Mouse (Mus musculus): Measurements from ENCODE around the gene Dalrd3. TPM values are rescaled to one million over a fixed set of nuclear protein-coding genes. Genes with fewer than 3 reads are reported as not detected.

Gene Dalrd3
- polyA plus RNA-seq, 1 experiment from 2014 or later: 66.8 TPM

GRCm38 (mm10) chr9:108563671-108564070 is 6.0 kb upstream of the Dalrd3 start:
- Histone ChIP-seq H3K4me3 (no peak overlapping the region), H3K27me3 (no peaks in the 10 kb centered on the region), H3K4me1 (replicated peaks) (peaks cover 35% of the 10 kb centered on the region), H3K36me3 (peaks cover 49% of the 10 kb centered on the region), H3K4me2 (no peak overlapping the region), H3K9me3 (replicated peaks) (no peaks in the 10 kb centered on the region), H3K27ac (no peak overlapping the region), H3K9ac (no peak overlapping the region)
- no peak for ATAC-seq (replicated peaks; ENCODE audit: insufficient number of reproducible peaks, insufficient read depth, low FRiP score, low read depth)
- WGBS: 87% methylated on average over 8 of the region's 8 CpGs

- H3K4me3 ChIP-seq: no peak overlapping the region
- peaks cover 40% of the 10 kb centered on the region for H3K4me1 ChIP-seq (replicated peaks)
- H3K27ac ChIP-seq: no peak overlapping the region
- H3K9ac ChIP-seq: no peak overlapping the region
- peaks cover 44% of the 10 kb centered on the region for H3K36me3 ChIP-seq
- 75% methylated on average over 7 of the region's 7 CpGs for WGBS
- H3K9me3 ChIP-seq (replicated peaks): no peaks in the 10 kb centered on the region
- H3K27me3 ChIP-seq: no peaks in the 10 kb centered on the region
- ATAC-seq (replicated peaks; ENCODE audit: insufficient number of reproducible peaks, insufficient read depth, low FRiP score, low read depth): no peak
- H3K4me2 ChIP-seq: no peak overlapping the region
Measured at GRCm38 (mm10) chr9:108564131-108564530, 5.6 kb upstream of the Dalrd3 start.

- Histone ChIP-seq H3K9me3 (replicated peaks) (no peaks in the 10 kb centered on the region), H3K27me3 (no peaks in the 10 kb centered on the region), H3K27ac (peak overlapping the region; percentile 98), H3K9ac (peak overlapping the region; percentile 86), H3K4me2 (peak overlapping the region; percentile 99), H3K36me3 (peaks cover 43% of the 10 kb centered on the region), H3K4me1 (replicated peaks) (peaks cover 47% of the 10 kb centered on the region), H3K4me3 (peak overlapping the region; percentile 85)
- ATAC-seq (replicated peaks; ENCODE audit: insufficient number of reproducible peaks, insufficient read depth, low FRiP score, low read depth): no peak
- WGBS: 11% methylated on average over 35 of the region's 35 CpGs
Measured at GRCm38 (mm10) chr9:108565881-108566814, 3.5 kb upstream of the Dalrd3 start.

- Histone ChIP-seq H3K27me3 (no peaks in the 10 kb centered on the region), H3K27ac (peak within 1 kb of the TSS; percentile 98), H3K9ac (peak within 1 kb of the TSS; percentile 86), H3K4me2 (peak within 1 kb of the TSS; percentile 99), H3K4me1 (replicated peaks) (peaks cover 39% of the 10 kb centered on the region), H3K9me3 (replicated peaks) (no peaks in the 10 kb centered on the region), H3K36me3 (peaks cover 47% of the 10 kb centered on the region), H3K4me3 (peak within 1 kb of the TSS; percentile 85)
- under 1% methylated on average over 73 of the region's 73 CpGs for WGBS
- peak; percentile 84 for ATAC-seq (replicated peaks; ENCODE audit: insufficient number of reproducible peaks, insufficient read depth, low FRiP score, low read depth)
Measured at GRCm38 (mm10) chr9:108566815-108567776, 2.6 kb upstream of the Dalrd3 start, which contains the start of gene Ndufaf3. Gene Ndufaf3 (minus strand): TSS chr9:108567434.

- peak overlapping the region; percentile 98 for H3K27ac ChIP-seq
- H3K36me3 ChIP-seq: peaks cover 50% of the 10 kb centered on the region
- peak overlapping the region; percentile 85 for H3K4me3 ChIP-seq
- peaks cover 39% of the 10 kb centered on the region for H3K4me1 ChIP-seq (replicated peaks)
- H3K4me2 ChIP-seq: peak overlapping the region; percentile 99
- WGBS: 11% methylated on average over 18 of the region's 18 CpGs
- H3K9ac ChIP-seq: peak overlapping the region; percentile 86
- no peak for ATAC-seq (replicated peaks; ENCODE audit: insufficient number of reproducible peaks, insufficient read depth, low FRiP score, low read depth)
- H3K27me3 ChIP-seq: no peaks in the 10 kb centered on the region
- H3K9me3 ChIP-seq (replicated peaks): no peaks in the 10 kb centered on the region
Measured at GRCm38 (mm10) chr9:108567931-108568419, 1.7 kb upstream of the Dalrd3 start.

- no peak for ATAC-seq (replicated peaks; ENCODE audit: insufficient number of reproducible peaks, insufficient read depth, low FRiP score, low read depth)
- Histone ChIP-seq H3K9ac (peak overlapping the region; percentile 86; the same call in 1 of the 2 replicates), H3K27me3 (no peaks in the 10 kb centered on the region), H3K9me3 (replicated peaks) (no peaks in the 10 kb centered on the region), H3K4me1 (replicated peaks) (peaks cover 41% of the 10 kb centered on the region), H3K27ac (peak overlapping the region; percentile 98), H3K4me2 (peak overlapping the region; percentile 99), H3K36me3 (peaks cover 52% of the 10 kb centered on the region), H3K4me3 (peak overlapping the region; percentile 85)
- 66% methylated on average over 17 of the region's 17 CpGs for WGBS
Measured at GRCm38 (mm10) chr9:108568511-108568921, 1.2 kb upstream of the Dalrd3 start.

GRCm38 (mm10) chr9:108570207-108570896 is 666 bp downstream of the Dalrd3 start:
- ATAC-seq (replicated peaks; ENCODE audit: insufficient number of reproducible peaks, insufficient read depth, low FRiP score, low read depth): 0 out of 2 replicates have a peak, but pooled peaks have one; percentile 1
- WGBS: 1% methylated on average over 40 of the region's 40 CpGs
- Histone ChIP-seq H3K4me3 (peak overlapping the region; percentile 69), H3K27me3 (no peaks in the 10 kb centered on the region), H3K36me3 (peaks cover 38% of the 10 kb centered on the region), H3K9me3 (replicated peaks) (no peaks in the 10 kb centered on the region), H3K4me2 (peak overlapping the region; percentile 96), H3K4me1 (replicated peaks) (peaks cover 58% of the 10 kb centered on the region), H3K9ac (peak overlapping the region; percentile 68), H3K27ac (peak overlapping the region; percentile 67)

- 90% methylated on average over 16 of the region's 16 CpGs for WGBS
- ATAC-seq (replicated peaks; ENCODE audit: insufficient number of reproducible peaks, insufficient read depth, low FRiP score, low read depth): no peak
- peaks cover 37% of the 10 kb centered on the region for H3K36me3 ChIP-seq
Measured at GRCm38 (mm10) chr9:108571401-108571973, 1.8 kb downstream of the Dalrd3 start.

GRCm38 (mm10) chr9:108572321-108572720 is 2.6 kb downstream of the Dalrd3 start:
- Histone ChIP-seq H3K36me3 (peaks cover 37% of the 10 kb centered on the region), H3K9me3 (replicated peaks) (no peaks in the 10 kb centered on the region)
- 85% methylated on average over 10 of the region's 10 CpGs for WGBS

More at GRCm38 (mm10) chr9:108571401-108571973, 1.8 kb downstream of the Dalrd3 start:
- Histone ChIP-seq H3K4me1 (replicated peaks) (peaks cover 58% of the 10 kb centered on the region), H3K27me3 (no peaks in the 10 kb centered on the region), H3K27ac (no peak overlapping the region), H3K4me3 (no peak overlapping the region), H3K9me3 (replicated peaks) (no peaks in the 10 kb centered on the region), H3K4me2 (no peak overlapping the region), H3K9ac (no peak overlapping the region)

More at GRCm38 (mm10) chr9:108572321-108572720, 2.6 kb downstream of the Dalrd3 start:
- H3K27me3 ChIP-seq: no peaks in the 10 kb centered on the region
- no peak overlapping the region for H3K9ac ChIP-seq
- ATAC-seq (replicated peaks; ENCODE audit: insufficient number of reproducible peaks, insufficient read depth, low FRiP score, low read depth): no peak
- H3K4me3 ChIP-seq: no peak overlapping the region
- no peak overlapping the region for H3K27ac ChIP-seq
- H3K4me2 ChIP-seq: no peak overlapping the region
- peaks cover 66% of the 10 kb centered on the region for H3K4me1 ChIP-seq (replicated peaks)

All from heart, embryonic 15.5 days (tissue).